Mouse (Mus musculus) heart, adult 2 months (tissue): ENCODE measurements around the gene Wfikkn2. TPM values are rescaled to one million over a fixed set of nuclear protein-coding genes. Genes with fewer than 3 reads are reported as not detected.
A peak's percentile ranks its signal among the peaks of the same experiment; 100 is the strongest.

Source experiments
- DNase-seq, 2 experiments: peaks; one replicate each; pipeline ENCODE4 v3.0.0; 2021
- H3K27ac ChIP-seq: fragments of 200-600 bp; 2 replicates; pipeline ENCODE4 v1.8.1; 2022
- H3K27me3 ChIP-seq: fragments of 200-500 bp; 2 replicates; pipeline ENCODE4 v1.6.1; 2012; ENCODE audit warnings: mild to moderate bottlenecking, low read length, inconsistent platforms, mixed read lengths; ENCODE audit not compliant: control insufficient read depth, insufficient read depth
- H3K36me3 ChIP-seq: fragments of 200-500 bp; 2 replicates; pipeline ENCODE4 v1.6.1; 2012; ENCODE audit warnings: low read length, inconsistent platforms; ENCODE audit not compliant: control insufficient read depth, insufficient read depth
- H3K4me1 ChIP-seq: fragments of 200-500 bp; 2 replicates; pipeline ENCODE4 v1.6.1; 2011; ENCODE audit warnings: low read length; ENCODE audit not compliant: control insufficient read depth, insufficient read depth
- H3K4me3 ChIP-seq: fragments of 200-600 bp; 2 replicates; pipeline ENCODE4 v1.8.1; 2022
- H3K79me2 ChIP-seq: fragments of 200-500 bp; replicated peaks from 2 replicates; pipeline ENCODE4 v1.6.1; 2012; ENCODE audit warnings: mild to moderate bottlenecking, inconsistent platforms, low read length, moderate library complexity, mixed read lengths; ENCODE audit not compliant: control insufficient read depth, insufficient read depth
- H3K9ac ChIP-seq: fragments of 200-500 bp; 2 replicates; pipeline ENCODE4 v1.6.1; 2012; ENCODE audit warnings: low read depth, mild to moderate bottlenecking, control low read depth, inconsistent platforms, low read length, mixed read lengths
- CTCF ChIP-seq: fragments of 200-600 bp; IDR thresholded peaks from 2 replicates; pipeline ENCODE4 v1.8.1; 2022; ENCODE audit warnings: antibody characterized with exemption, mild to moderate bottlenecking, moderate library complexity
- EP300 ChIP-seq: fragments of 200-500 bp; IDR thresholded peaks from 2 replicates; pipeline ENCODE4 v1.6.1; 2011; ENCODE audit warnings: low read depth, low read length, control low read depth; ENCODE audit not compliant: insufficient read depth
- POLR2A ChIP-seq: fragments of 200-500 bp; IDR thresholded peaks from 2 replicates; pipeline ENCODE4 v1.6.1; 2011; ENCODE audit warnings: mild to moderate bottlenecking, low read depth, low read length, control low read depth; ENCODE audit not compliant: insufficient read depth
- WGBS: fragments of 180-500 bp; shearing (Covaris S2); methylation state at CpG from one replicate; pipeline ENCODE4 v1.1.7; 2018; 5-methylcytosine and 5-hydroxymethylcytosine counted together
- intact Hi-C: fragments of 180-260 bp; cut with DNase I; formaldehyde crosslinking; loops from one replicate; pipeline ENCODE4 v1.15.1; 2025
- polyA plus RNA-seq: library from polyadenylated mRNA; depleted of rRNA; stranded (reverse); fragments of >200 nt; gene quantifications from 2 replicates; pipeline ENCODE4 v1.2.3, GENCODE M21; 2012
- total RNA-seq, 2 experiments: library from RNA; stranded (reverse); gene quantifications; 2 replicates each; pipeline ENCODE4 v1.2.3; 2021

Gene Wfikkn2
- total and polyA plus RNA-seq, 3 experiments, result 4.3 to 6.3 (median 4.5) TPM

DNA sequence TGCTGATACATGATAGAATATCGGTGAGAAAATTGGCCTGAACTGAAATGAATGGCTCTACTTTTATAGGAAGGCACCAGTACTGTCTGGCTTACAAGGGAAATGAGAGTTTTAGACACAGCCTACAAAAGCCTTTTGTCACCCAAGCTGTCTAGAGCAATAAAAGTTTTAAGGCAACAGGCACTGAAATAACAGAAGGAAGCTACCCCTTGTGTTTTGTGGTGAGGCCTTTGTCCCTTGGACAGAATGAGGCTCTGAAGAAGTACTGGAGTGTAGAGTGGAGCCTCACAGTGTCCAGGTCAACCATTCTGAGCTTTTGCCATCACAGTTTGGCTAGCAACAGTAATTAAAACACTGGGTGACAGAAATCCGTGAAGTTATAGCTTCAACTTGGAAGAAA is 29.6 kb downstream of the Wfikkn2 start:
- Histone ChIP-seq H3K27me3 (no peaks in the 10 kb centered on the region), H3K36me3 (peaks cover 16% of the 10 kb centered on the region), H3K4me3 (no peak overlapping the region), H3K4me1 (no peaks in the 10 kb centered on the region), H3K79me2 (0 out of 2 replicates have a peak, but pooled peaks cover 2% of the 10 kb centered on the region), H3K27ac (no peak overlapping the region), H3K9ac (no peak overlapping the region)
- intact Hi-C loops, result no loop called here
- no peak for TF ChIP-seq EP300
- peak; percentile 27; the same call in 1 of the 2 replicates for TF ChIP-seq POLR2A
- no peak for TF ChIP-seq CTCF
- no peak for DNase-seq
- WGBS, result 38% methylated on average over 2 of the region's 2 CpGs

DNA sequence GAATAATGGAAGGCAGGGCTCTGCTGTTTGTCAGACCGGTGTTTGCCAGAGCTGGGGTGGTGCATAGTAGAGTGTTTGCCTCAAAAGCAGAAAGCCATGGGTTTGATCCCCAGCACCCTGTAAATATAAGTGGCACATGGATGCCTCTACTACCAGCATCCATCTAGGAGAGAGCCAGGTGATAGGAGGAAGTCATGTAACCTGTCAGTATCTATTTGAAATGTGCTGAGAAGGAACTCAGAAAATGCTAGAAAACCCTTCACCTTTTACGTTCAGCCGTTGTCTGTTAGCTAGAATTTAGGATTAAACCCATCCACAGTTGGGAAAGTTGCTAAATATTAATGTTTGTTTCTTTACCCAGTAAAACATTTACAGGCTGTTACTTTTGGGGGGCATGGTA is 30.2 kb downstream of the Wfikkn2 start:
- TF ChIP-seq CTCF (no peak), POLR2A (no peak), EP300 (no peak)
- Histone ChIP-seq H3K36me3 (peaks cover 16% of the 10 kb centered on the region), H3K9ac (no peak overlapping the region), H3K27ac (no peak overlapping the region), H3K4me3 (no peak overlapping the region), H3K27me3 (no peaks in the 10 kb centered on the region), H3K4me1 (no peaks in the 10 kb centered on the region), H3K79me2 (0 out of 2 replicates have a peak, but pooled peaks cover 2% of the 10 kb centered on the region)
- DNase-seq, result peak in 1 of 2 experiments; percentile 12
- intact Hi-C loops, result no loop called here
- WGBS, result 79% methylated on average over 3 of the region's 3 CpGs

DNA sequence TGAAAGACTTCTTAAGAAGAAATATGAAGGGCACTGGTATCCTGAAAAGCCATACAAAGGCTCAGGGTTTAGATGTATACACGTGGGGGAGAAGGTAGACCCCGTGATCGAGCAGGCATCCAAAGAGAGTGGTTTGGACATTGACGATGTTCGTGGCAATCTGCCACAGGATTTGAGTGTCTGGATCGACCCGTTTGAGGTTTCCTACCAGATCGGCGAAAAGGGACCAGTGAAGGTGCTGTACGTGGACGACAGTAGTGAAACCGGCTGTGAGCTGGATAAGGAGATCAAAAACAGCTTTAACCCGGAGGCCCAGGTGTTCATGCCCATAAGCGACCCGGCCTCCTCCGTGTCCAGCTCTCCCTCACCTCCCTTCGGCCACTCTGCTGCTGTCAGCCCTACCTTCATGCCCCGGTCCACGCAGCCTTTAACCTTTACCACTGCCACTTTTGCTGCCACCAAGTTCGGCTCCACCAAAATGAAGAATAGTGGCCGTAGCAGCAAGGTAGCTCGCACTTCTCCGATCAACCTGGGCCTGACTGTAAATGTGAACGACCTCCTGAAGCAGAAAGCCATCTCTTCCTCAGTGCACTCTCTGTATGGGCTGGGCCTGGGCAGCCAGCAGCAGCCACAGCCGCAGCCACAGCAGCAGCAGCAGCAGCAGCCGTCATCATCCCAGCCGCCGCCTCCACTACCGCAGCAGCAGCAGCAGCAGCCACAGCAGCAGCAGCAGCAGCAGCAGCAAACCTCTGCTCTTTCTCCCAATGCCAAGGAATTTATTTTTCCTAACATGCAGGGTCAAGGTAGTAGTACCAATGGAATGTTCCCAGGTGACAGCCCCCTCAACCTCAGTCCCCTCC is 31.8 kb downstream of the Wfikkn2 start:
- Histone ChIP-seq H3K36me3 (peaks cover 16% of the 10 kb centered on the region), H3K4me1 (no peaks in the 10 kb centered on the region), H3K4me3 (peak overlapping the region; percentile 38), H3K27ac (peak overlapping the region; percentile 11; the same call in 1 of the 2 replicates), H3K27me3 (no peaks in the 10 kb centered on the region), H3K9ac (peak overlapping the region; percentile 58), H3K79me2 (0 out of 2 replicates have a peak, but pooled peaks cover 2% of the 10 kb centered on the region)
- TF ChIP-seq POLR2A, result peak; percentile 20; the same call in 1 of the 2 replicates
- TF ChIP-seq CTCF, result no peak
- 72% methylated on average over 29 of the region's 29 CpGs for WGBS
- intact Hi-C loops, result loop anchor here (2.0 to 5.0 kb wide), 3 partner anchors 15 to 247 kb away; partner anchors contain the start of genes Gm20390, Luc7l3 and Nme1
- DNase-seq, result peak in 1 of 2 experiments; percentile 33

DNA sequence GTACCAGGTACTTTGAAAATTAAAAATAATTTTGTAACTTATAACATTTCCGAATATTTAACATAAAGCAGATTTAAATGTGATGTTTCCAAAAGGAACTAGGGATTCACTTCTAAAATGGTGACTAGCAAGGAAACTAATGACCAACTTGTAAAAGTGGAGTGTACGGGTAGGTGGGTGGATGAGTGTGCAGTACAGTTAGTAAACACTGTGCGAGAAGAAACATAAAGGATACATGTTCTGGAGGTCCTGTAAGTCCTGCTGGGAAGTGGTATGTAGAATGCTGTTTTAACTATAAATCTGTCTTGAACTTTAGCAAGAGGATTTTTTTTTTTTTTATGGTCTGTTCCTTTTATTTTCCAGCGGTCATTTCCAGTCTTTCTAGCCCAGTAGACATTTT is 32.8 kb downstream of the Wfikkn2 start:
- H3K27ac ChIP-seq, result peak overlapping the region; percentile 92
- 0 out of 2 replicates have a peak, but pooled peaks cover 2% of the 10 kb centered on the region for H3K79me2 ChIP-seq
- H3K4me3 ChIP-seq, result peak overlapping the region; percentile 61
- DNase-seq, result peak in 1 of 2 experiments; percentile 4
- intact Hi-C loops, result loop anchor here (1.0 to 5.0 kb wide), 4 partner anchors 16 to 246 kb away; partner anchors contain the start of genes Gm20390, Luc7l3 and Nme1
- no peaks in the 10 kb centered on the region for H3K27me3 ChIP-seq
- TF ChIP-seq POLR2A, result no peak
- TF ChIP-seq CTCF, result no peak
- TF ChIP-seq EP300, result no peak
- peaks cover 16% of the 10 kb centered on the region for H3K36me3 ChIP-seq
- no peaks in the 10 kb centered on the region for H3K4me1 ChIP-seq
- 65% methylated on average over 4 of the region's 4 CpGs for WGBS
- peak overlapping the region; percentile 41; the same call in 1 of the 2 replicates for H3K9ac ChIP-seq

DNA sequence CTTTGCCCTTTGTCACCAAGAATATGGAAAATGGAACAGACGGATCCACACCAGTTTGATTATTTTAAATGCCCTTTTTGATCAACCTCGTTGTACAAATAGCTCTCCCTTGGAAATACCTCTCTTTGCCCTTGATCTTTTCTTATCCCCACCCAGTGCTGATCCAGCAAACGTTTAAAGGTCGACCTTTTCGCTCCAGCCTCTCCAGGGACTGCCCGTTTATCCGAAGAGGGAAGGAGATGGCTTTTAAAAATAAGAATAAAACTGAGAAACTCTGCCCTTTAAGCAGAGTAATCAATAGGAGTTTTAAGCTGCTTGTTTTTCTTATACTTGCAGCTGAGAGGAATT is 33.3 kb downstream of the Wfikkn2 start:
- Histone ChIP-seq H3K4me3 (peak overlapping the region; percentile 61), H3K36me3 (peaks cover 16% of the 10 kb centered on the region), H3K79me2 (0 out of 2 replicates have a peak, but pooled peaks cover 2% of the 10 kb centered on the region), H3K4me1 (no peaks in the 10 kb centered on the region), H3K27me3 (no peaks in the 10 kb centered on the region), H3K9ac (peak overlapping the region; percentile 99), H3K27ac (peak overlapping the region; percentile 92)
- WGBS, result 7% methylated on average over 7 of the region's 7 CpGs
- intact Hi-C loops, result loop anchor here (1.0 to 5.0 kb wide), 4 partner anchors 16 to 245 kb away; partner anchors contain the start of genes Gm20390, Luc7l3 and Nme1
- TF ChIP-seq EP300 (no peak), POLR2A (no peak), CTCF (no peak)
- no peak for DNase-seq
